Comparison of ENCODE assay signal across 24 mouse cellular contexts in the genomic region with DNA sequence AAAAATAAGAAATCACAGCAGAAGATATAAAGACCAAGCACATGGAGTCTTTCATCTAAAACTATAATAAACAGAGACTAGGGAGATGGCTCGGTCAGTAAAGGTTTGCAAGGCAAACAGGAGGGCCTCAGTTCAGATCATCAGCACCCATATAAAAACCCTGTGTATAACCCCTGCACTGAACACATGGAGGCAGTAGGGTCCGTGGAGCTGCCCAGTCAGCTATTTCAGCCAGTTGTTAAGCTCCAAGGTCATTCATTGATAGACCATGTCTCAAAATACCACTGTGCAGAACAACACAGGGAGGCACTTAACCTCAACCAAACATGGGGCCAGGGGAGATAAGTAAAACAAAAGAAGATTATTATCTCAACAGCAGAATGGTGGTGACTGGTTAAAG.
"Had no signal": no experiment of that assay in that cellular context is flagged by ENCODE, and none has a peak within 500 bp of the region (broad histone marks: within the 10 kb centered on the region; RNA-seq: fewer than 3 reads in every experiment).

No protein-coding gene starts in this region.

- H3K9ac ChIP-seq: embryonic facial prominence, embryonic 12.5 days; embryonic facial prominence, embryonic 13.5 days; embryonic facial prominence, embryonic 15.5 days; forebrain, embryonic 12.5 days; forebrain, embryonic 13.5 days; forebrain, embryonic 15.5 days; forebrain, postnatal 0 days had no signal

- DNase-seq: cerebellum, postnatal 14 days; cerebellum, postnatal 25 days; cerebellum, postnatal 36 days; embryo, embryonic 11 days; forebrain, postnatal 0 days; gastrocnemius, adult 2 months; gastrocnemius, postnatal 10 days; gastrocnemius, postnatal 14 days; gastrocnemius, postnatal 25 days; gastrocnemius, postnatal 36 days; heart, adult 11 months; heart, adult 18-20 months; heart, adult 2 months had no signal

- H3K27me3 ChIP-seq: embryonic facial prominence, embryonic 12.5 days; embryonic facial prominence, embryonic 13.5 days; embryonic facial prominence, embryonic 15.5 days; forebrain, embryonic 12.5 days; forebrain, embryonic 13.5 days; forebrain, embryonic 15.5 days had no signal

- H3K27ac ChIP-seq: embryonic facial prominence, embryonic 10.5 days; embryonic facial prominence, embryonic 12.5 days; embryonic facial prominence, embryonic 13.5 days; embryonic facial prominence, embryonic 15.5 days; forebrain, embryonic 10.5 days; forebrain, embryonic 12.5 days; forebrain, embryonic 13.5 days; forebrain, embryonic 15.5 days; gastrocnemius, adult 2 months; heart, adult 2 months; heart, embryonic 10.5 days had no signal

- H3K4me3 ChIP-seq: embryonic facial prominence, embryonic 10.5 days; embryonic facial prominence, embryonic 12.5 days; embryonic facial prominence, embryonic 13.5 days; embryonic facial prominence, embryonic 15.5 days; erythroblast, embryonic 14.5 days; forebrain, embryonic 10.5 days; forebrain, embryonic 12.5 days; forebrain, embryonic 13.5 days; forebrain, embryonic 15.5 days; gastrocnemius, adult 2 months; heart, adult 2 months; heart, embryonic 10.5 days had no signal

- H3K9me3 ChIP-seq: embryonic facial prominence, embryonic 10.5 days; embryonic facial prominence, embryonic 13.5 days; embryonic facial prominence, embryonic 15.5 days; forebrain, embryonic 10.5 days; forebrain, embryonic 12.5 days; forebrain, embryonic 13.5 days; forebrain, embryonic 15.5 days; heart, embryonic 10.5 days had no signal

- H3K4me2 ChIP-seq: embryonic facial prominence, embryonic 12.5 days; embryonic facial prominence, embryonic 13.5 days; embryonic facial prominence, embryonic 15.5 days; forebrain, embryonic 12.5 days; forebrain, embryonic 13.5 days; forebrain, embryonic 15.5 days; heart, embryonic 11.5 days had no signal

- H3K4me1 ChIP-seq: embryonic facial prominence, embryonic 10.5 days; embryonic facial prominence, embryonic 12.5 days; embryonic facial prominence, embryonic 13.5 days; embryonic facial prominence, embryonic 15.5 days; forebrain, embryonic 10.5 days; forebrain, embryonic 12.5 days; forebrain, embryonic 13.5 days; forebrain, embryonic 15.5 days; heart, embryonic 10.5 days had no signal

- H3K36me3 ChIP-seq: embryonic facial prominence, embryonic 10.5 days; embryonic facial prominence, embryonic 12.5 days; embryonic facial prominence, embryonic 13.5 days; embryonic facial prominence, embryonic 15.5 days; forebrain, embryonic 10.5 days; forebrain, embryonic 12.5 days; forebrain, embryonic 15.5 days; heart, embryonic 10.5 days had no signal
